Mouse (Mus musculus) CH12.LX (cell line): Measurements from ENCODE around the gene Slc9a9. TPM values are rescaled to one million over a fixed set of nuclear protein-coding genes. Genes with fewer than 3 reads are reported as not detected.

Experiments
- DNase-seq: peaks from one replicate; pipeline ENCODE4 v3.0.0-alpha.2; 2013; ENCODE audit errors: extremely low read depth
- H3K27ac ChIP-seq: 2 replicates; pipeline ENCODE4 v1.5.1; 2012; ENCODE audit warnings: low read depth, mild to moderate bottlenecking, control low read depth, moderate library complexity; ENCODE audit not compliant: insufficient read depth
- H3K27me3 ChIP-seq: replicated peaks from 2 replicates; pipeline ENCODE3; 2012; ENCODE audit warnings: inconsistent platforms
- H3K36me3 ChIP-seq, 2 experiments: replicated peaks in 1 of 2; 2 replicates each; pipeline versions ENCODE3 to v1.6.1; 2012; ENCODE audit warnings: inconsistent platforms in 1 of 2, low read length in 1 of 2, mild to moderate bottlenecking in 1 of 2, mixed read lengths in 1 of 2, moderate library complexity in 1 of 2; ENCODE audit not compliant: control insufficient read depth in 1 of 2, insufficient read depth in 1 of 2
- H3K4me1 ChIP-seq, 2 experiments: 2 replicates each; pipeline ENCODE4 v1.6.1; 2012; ENCODE audit warnings: inconsistent platforms in 1 of 2, moderate library complexity in 1 of 2; ENCODE audit not compliant: insufficient read depth in 2 of 2, control insufficient read depth in 1 of 2
- H3K4me2 ChIP-seq: 2 replicates; pipeline ENCODE4 v1.6.1; 2012; ENCODE audit warnings: low read depth, mild to moderate bottlenecking, control low read depth; ENCODE audit not compliant: poor library complexity, insufficient read depth, severe bottlenecking
- H3K4me3 ChIP-seq, 3 experiments: fragments of 150-350 bp in 1 of 3; sonication (generic) in 1 of 3; replicated peaks in 1 of 3; 2 replicates each; pipeline versions ENCODE3 to v1.5.1; 2011 to 2012; ENCODE audit warnings: low read depth in 2 of 3, low read length in 2 of 3, mild to moderate bottlenecking in 2 of 3, moderate library complexity in 2 of 3, control low read depth in 1 of 3, improper control_type of control experiment in 1 of 3, inconsistent platforms in 1 of 3, mixed read lengths in 1 of 3; ENCODE audit not compliant: poor library complexity in 1 of 3
- H3K79me2 ChIP-seq: replicated peaks from 2 replicates; pipeline ENCODE4 v1.6.1; 2012; ENCODE audit warnings: mild to moderate bottlenecking, moderate library complexity; ENCODE audit not compliant: control insufficient read depth, poor library complexity, insufficient read depth, severe bottlenecking; ENCODE audit errors: extremely low read depth
- H3K9ac ChIP-seq: 2 replicates; pipeline ENCODE4 v1.6.1; 2012; ENCODE audit warnings: low read depth, mild to moderate bottlenecking, control low read depth, moderate library complexity; ENCODE audit not compliant: insufficient read depth
- H3K9me3 ChIP-seq: replicated peaks from 2 replicates; pipeline ENCODE3; 2012; ENCODE audit warnings: low read length, inconsistent platforms, mixed read lengths
- CHD2 ChIP-seq: IDR thresholded peaks from 2 replicates; pipeline ENCODE4 v1.6.1; 2011; ENCODE audit warnings: low read length, improper control_type of control experiment
- CTCF ChIP-seq, 2 experiments: IDR thresholded peaks in 1 of 2; conservative IDR thresholded peaks in 1 of 2; 2 replicates each; pipeline ENCODE4 v1.5.1; 2011 to 2012; ENCODE audit warnings: low read depth in 2 of 2, low read length in 2 of 2, improper control_type of control experiment in 1 of 2, inconsistent platforms in 1 of 2, mild to moderate bottlenecking in 1 of 2, moderate library complexity in 1 of 2
- E2F4 ChIP-seq: IDR thresholded peaks from 2 replicates; pipeline ENCODE4 v1.6.1; 2011; ENCODE audit warnings: low read depth, low read length, improper control_type of control experiment; ENCODE audit not compliant: insufficient replicate concordance
- JUN ChIP-seq: IDR thresholded peaks from 2 replicates; pipeline ENCODE4 v1.6.1; 2011; ENCODE audit warnings: low read depth, mild to moderate bottlenecking, low read length, improper control_type of control experiment, moderate library complexity; ENCODE audit not compliant: insufficient read depth
- MAFK ChIP-seq: IDR thresholded peaks from 2 replicates; pipeline ENCODE4 v1.6.1; 2011; ENCODE audit warnings: low read length, improper control_type of control experiment; ENCODE audit not compliant: insufficient replicate concordance
- MAX ChIP-seq: IDR thresholded peaks from 2 replicates; pipeline ENCODE4 v1.6.1; 2011; ENCODE audit warnings: low read length, improper control_type of control experiment
- MAZ ChIP-seq: IDR thresholded peaks from 2 replicates; pipeline ENCODE4 v1.6.1; 2012; ENCODE audit warnings: low read depth, mild to moderate bottlenecking, inconsistent platforms, low read length, improper control_type of control experiment, moderate library complexity
- MXI1 ChIP-seq: IDR thresholded peaks from 2 replicates; pipeline ENCODE4 v1.6.1; 2011; ENCODE audit warnings: mild to moderate bottlenecking, low read depth, low read length, improper control_type of control experiment
- MYC ChIP-seq: IDR thresholded peaks from 2 replicates; pipeline ENCODE4 v1.6.1; 2011; ENCODE audit warnings: low read depth, mild to moderate bottlenecking, improper control_type of control experiment, low read length
- NELFE ChIP-seq: IDR thresholded peaks from 2 replicates; pipeline ENCODE4 v1.6.1; 2011; ENCODE audit warnings: low read depth, low read length, improper control_type of control experiment
- RAD21 ChIP-seq: IDR thresholded peaks from 2 replicates; pipeline ENCODE4 v1.6.1; 2011; ENCODE audit warnings: low read depth, mild to moderate bottlenecking, low read length, improper control_type of control experiment, moderate library complexity
- UBTF ChIP-seq: IDR thresholded peaks from 2 replicates; pipeline ENCODE4 v1.6.1; 2012; ENCODE audit warnings: low read depth, mild to moderate bottlenecking, inconsistent platforms, low read length, improper control_type of control experiment, moderate library complexity
- USF1 ChIP-seq: IDR thresholded peaks from 2 replicates; pipeline ENCODE4 v1.6.1; 2014; ENCODE audit warnings: low read depth, mild to moderate bottlenecking, inconsistent platforms, low read length, improper control_type of control experiment
- ZC3H11A ChIP-seq: IDR thresholded peaks from 2 replicates; pipeline ENCODE4 v1.6.1; 2012; ENCODE audit warnings: low read depth, mild to moderate bottlenecking, inconsistent platforms, low read length, improper control_type of control experiment
- ZKSCAN1 ChIP-seq: IDR thresholded peaks from 2 replicates; pipeline ENCODE4 v1.6.1; 2012; ENCODE audit warnings: low read depth, inconsistent platforms, low read length, improper control_type of control experiment, borderline replicate concordance
- dilution Hi-C: fragments of 300-500 bp; cut with MboI; formaldehyde crosslinking; loops from 2 replicates; pipeline ENCODE4 v1.14.3; 2020; ENCODE audit warnings: low sequenced_read_pairs; ENCODE audit not compliant: extremely low pct_unique_long_range_greater_than_20kb, extremely low pct_ligation_motif_present
- in situ Hi-C: fragments of 300-500 bp; cut with MboI; formaldehyde crosslinking; loops from 3 replicates; pipeline ENCODE4 v1.14.3; 2019; ENCODE audit warnings: low sequenced_read_pairs, low pct_ligation_motif_present, low pct_unique_long_range_greater_than_20kb, mixed read lengths
- polyA plus RNA-seq: library from polyadenylated mRNA; unstranded; fragments of >175 nt; gene quantifications from 2 replicates; pipeline ENCODE4 v1.2.1, GENCODE M21; 2012; ENCODE audit warnings: low read depth; ENCODE audit not compliant: insufficient read length
- total RNA-seq, 2 experiments: library from RNA; depleted of rRNA; stranded (reverse); fragments of 300-350 nt in 1 of 2; fragments of >200 nt in 1 of 2; gene quantifications; 2 replicates each; pipeline ENCODE4 v1.2.3; 2012 to 2014

Gene Slc9a9
- total and polyA plus RNA-seq, 3 experiments: not detected

DNA sequence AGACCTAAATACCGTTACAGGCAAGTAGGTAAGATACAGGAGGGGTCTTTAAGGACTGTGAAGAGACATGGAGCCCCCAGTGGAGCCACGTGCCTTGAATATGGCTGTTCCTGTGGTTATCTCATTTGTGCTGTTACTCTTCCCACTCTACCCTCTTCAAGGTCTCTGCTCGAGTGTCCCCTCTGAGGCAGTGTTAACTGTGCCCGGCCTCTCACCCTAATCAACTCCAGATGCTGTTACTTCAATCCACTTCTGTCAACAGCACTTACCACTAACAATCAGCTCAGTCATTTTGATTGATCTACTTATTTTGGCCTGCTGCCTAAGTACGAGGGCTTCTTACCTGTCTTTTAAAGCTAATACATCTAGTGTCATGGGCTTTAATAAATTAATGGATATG lies 145.8 kb downstream of the Slc9a9 start:
- no peaks in the 10 kb centered on the region for H3K27me3 ChIP-seq
- DNase-seq: no peak
- in situ Hi-C loops (no loop called here), dilution Hi-C loops (no loop called here)
- no peaks in the 10 kb centered on the region for H3K36me3 ChIP-seq
- H3K9ac ChIP-seq: no peak overlapping the region
- H3K79me2 ChIP-seq: no peaks in the 10 kb centered on the region
- H3K4me1 ChIP-seq: no peaks in the 10 kb centered on the region
- no peak overlapping the region for H3K27ac ChIP-seq
- no peak overlapping the region for H3K4me3 ChIP-seq
- TF ChIP-seq JUN (no peak), NELFE (no peak), ZC3H11A (no peak), MXI1 (no peak)
- no peak overlapping the region for H3K4me2 ChIP-seq
- peaks cover 61% of the 10 kb centered on the region for H3K9me3 ChIP-seq

GRCm38 (mm10) chr9:94821268-94821667 lies 151.6 kb downstream of the Slc9a9 start:
- H3K4me1 ChIP-seq: no peaks in the 10 kb centered on the region
- DNase-seq: no peak
- in situ Hi-C loops (no loop called here), dilution Hi-C loops (no loop called here)
- H3K27me3 ChIP-seq: no peaks in the 10 kb centered on the region
- H3K9ac ChIP-seq: no peak overlapping the region
- TF ChIP-seq UBTF: no peak
- TF ChIP-seq MAZ: no peak
- no peak for TF ChIP-seq MYC
- TF ChIP-seq MXI1: no peak
- TF ChIP-seq ZC3H11A: no peak
- TF ChIP-seq USF1: no peak
- TF ChIP-seq CTCF (conservative IDR thresholded peaks at IDR 0.05 in 1 of 2, IDR thresholded peaks at IDR 0.05 in 1 of 2; ENCODE audit: low read depth in 2 of 2, low read length in 2 of 2): no peak
- TF ChIP-seq E2F4: no peak
- no peak for TF ChIP-seq CHD2
- no peak for TF ChIP-seq MAX
- TF ChIP-seq JUN: no peak
- TF ChIP-seq RAD21: no peak
- no peak for TF ChIP-seq MAFK
- no peak for TF ChIP-seq ZKSCAN1
- no peak overlapping the region for H3K4me3 ChIP-seq
- no peaks in the 10 kb centered on the region for H3K36me3 ChIP-seq
- no peak overlapping the region for H3K4me2 ChIP-seq
- peaks cover 32% of the 10 kb centered on the region for H3K9me3 ChIP-seq
- no peak overlapping the region for H3K27ac ChIP-seq
- H3K79me2 ChIP-seq: no peaks in the 10 kb centered on the region
